Mouse (Mus musculus) ES-E14 (cell line): Measurements from ENCODE around the gene Ms4a5. TPM values are rescaled to one million over a fixed set of nuclear protein-coding genes. Genes with fewer than 3 reads are reported as not detected.

Experiments
- DNase-seq: peaks from one replicate; pipeline ENCODE4 v3.0.0-alpha.2; 2013; ENCODE audit warnings: low read depth, low spot score
- H3K27ac ChIP-seq: 2 replicates; pipeline ENCODE4 v1.5.1; 2012; ENCODE audit warnings: low read depth, mild to moderate bottlenecking, low read length, moderate library complexity, mixed read lengths; ENCODE audit not compliant: poor library complexity, insufficient read depth, severe bottlenecking
- H3K36me3 ChIP-seq: 2 replicates; pipeline ENCODE4 v1.6.1; 2012; ENCODE audit warnings: mild to moderate bottlenecking, low read length, moderate library complexity, mixed read lengths; ENCODE audit not compliant: control insufficient read depth, poor library complexity, insufficient read depth, severe bottlenecking
- H3K4me1 ChIP-seq, 2 experiments: fragments of 150-350 bp in 1 of 2; sonication (generic) in 1 of 2; 2 replicates each; pipeline ENCODE4 v1.6.1; 2012; ENCODE audit warnings: low read length in 2 of 2, mild to moderate bottlenecking in 1 of 2, mixed read lengths in 1 of 2; ENCODE audit not compliant: control insufficient read depth in 2 of 2, insufficient read depth in 2 of 2, poor library complexity in 1 of 2
- H3K4me3 ChIP-seq, 2 experiments: fragments of 150-350 bp in 1 of 2; sonication (generic) in 1 of 2; 2 replicates each; pipeline ENCODE4 v1.5.1; 2012; ENCODE audit warnings: low read length in 2 of 2, low read depth in 1 of 2, mild to moderate bottlenecking in 1 of 2, mixed read lengths in 1 of 2; ENCODE audit not compliant: insufficient read depth in 1 of 2, poor library complexity in 1 of 2, severe bottlenecking in 1 of 2
- H3K9ac ChIP-seq: 2 replicates; pipeline ENCODE4 v1.6.1; 2012; ENCODE audit warnings: low read depth, mild to moderate bottlenecking, low read length, mixed read lengths; ENCODE audit not compliant: poor library complexity, insufficient read depth, severe bottlenecking
- H3K9me3 ChIP-seq: fragments of 150-350 bp; sonication (generic); 2 replicates; pipeline ENCODE4 v1.6.1; 2012; ENCODE audit warnings: low read depth, mild to moderate bottlenecking, low read length; ENCODE audit not compliant: control insufficient read depth, insufficient read depth
- CHD2 ChIP-seq: IDR thresholded peaks from 2 replicates; pipeline ENCODE4 v1.6.1; 2014; ENCODE audit warnings: mild to moderate bottlenecking, low read depth, low read length, inconsistent platforms
- HCFC1 ChIP-seq: IDR thresholded peaks from 2 replicates; pipeline ENCODE4 v1.6.1; 2012; ENCODE audit warnings: low read length, inconsistent platforms, borderline replicate concordance; ENCODE audit not compliant: insufficient read depth
- MAFK ChIP-seq: IDR thresholded peaks from 2 replicates; pipeline ENCODE4 v1.6.1; 2014; ENCODE audit warnings: mild to moderate bottlenecking, low read depth, low read length, inconsistent platforms; ENCODE audit not compliant: insufficient read depth
- ZC3H11A ChIP-seq: IDR thresholded peaks from 2 replicates; pipeline ENCODE4 v1.6.1; 2012; ENCODE audit warnings: low read depth, mild to moderate bottlenecking, inconsistent platforms, low read length, borderline replicate concordance
- ZNF384 ChIP-seq: IDR thresholded peaks from 2 replicates; pipeline ENCODE4 v1.6.1; 2012; ENCODE audit warnings: low read depth, low read length, inconsistent platforms
- in situ Hi-C, 2 experiments: fragments of 600-800 bp; cut with MboI; formaldehyde crosslinking; loops; one replicate each; pipeline ENCODE4 v1.15.1; 2025; ENCODE audit warnings: low sequenced_read_pairs in 2 of 2, inconsistent platforms in 1 of 2; ENCODE audit not compliant: unreplicated experiment in 2 of 2
- total RNA-seq: library from RNA; depleted of rRNA; stranded (reverse); fragments of 300-350 nt; gene quantifications from 2 replicates; pipeline ENCODE4 v1.2.3, GENCODE M21; 2012

The Ms4a5 gene
- total RNA-seq, 1 experiment: not detected

GRCm38 (mm10) chr19:11276431-11276830 lies 7.2 kb downstream of the Ms4a5 start:
- Histone ChIP-seq H3K9me3 (no peaks in the 10 kb centered on the region), H3K36me3 (no peaks in the 10 kb centered on the region), H3K4me1 (0 out of 4 replicates have a peak, but pooled peaks cover 0 to 3% of the 10 kb centered on the region in 2 experiments), H3K4me3 (no peak overlapping the region), H3K27ac (no peak overlapping the region), H3K9ac (no peak overlapping the region)
- no peak for DNase-seq
- TF ChIP-seq ZNF384 (no peak), CHD2 (no peak), HCFC1 (no peak), MAFK (no peak), ZC3H11A (no peak)
- in situ Hi-C loops: no loop called here

GRCm38 (mm10) chr19:11266956-11267355 lies 16.7 kb downstream of the Ms4a5 start:
- no peak for DNase-seq
- TF ChIP-seq CHD2 (no peak), MAFK (no peak), ZNF384 (no peak), ZC3H11A (no peak), HCFC1 (no peak)
- Histone ChIP-seq H3K4me3 (no peak overlapping the region), H3K9me3 (no peaks in the 10 kb centered on the region), H3K9ac (no peak overlapping the region), H3K4me1 (no peaks in the 10 kb centered on the region), H3K36me3 (no peaks in the 10 kb centered on the region), H3K27ac (no peak overlapping the region)
- in situ Hi-C loops: no loop called here

GRCm38 (mm10) chr19:11266052-11266845 lies 17.4 kb downstream of the Ms4a5 start, which contains the start of gene Ms4a1:
TSS of gene Ms4a1 (minus strand) at chr19:11266241.
- in situ Hi-C loops: no loop called here

GRCm38 (mm10) chr19:11264602-11265185 lies 19.0 kb downstream of the Ms4a5 start:
- Histone ChIP-seq H3K4me1 (no peaks in the 10 kb centered on the region), H3K9ac (no peak overlapping the region), H3K36me3 (no peaks in the 10 kb centered on the region), H3K27ac (no peak overlapping the region), H3K4me3 (no peak overlapping the region), H3K9me3 (no peaks in the 10 kb centered on the region)
- no peak for DNase-seq
- in situ Hi-C loops: no loop called here
- no peak for TF ChIP-seq CHD2
- TF ChIP-seq HCFC1: no peak
- TF ChIP-seq ZNF384: no peak
- TF ChIP-seq ZC3H11A: no peak
- no peak for TF ChIP-seq MAFK

More at GRCm38 (mm10) chr19:11266052-11266845, 17.4 kb downstream of the Ms4a5 start, which contains the start of gene Ms4a1:
- Histone ChIP-seq H3K4me1 (no peaks in the 10 kb centered on the region), H3K9me3 (no peaks in the 10 kb centered on the region), H3K4me3 (no peak within 1 kb of the TSS), H3K27ac (no peak within 1 kb of the TSS), H3K36me3 (no peaks in the 10 kb centered on the region), H3K9ac (no peak within 1 kb of the TSS)
- TF ChIP-seq ZC3H11A: no peak
- TF ChIP-seq MAFK: no peak
- no peak for TF ChIP-seq ZNF384
- TF ChIP-seq HCFC1: no peak
- TF ChIP-seq CHD2: no peak
- no peak for DNase-seq
